7 mouse cellular contexts compared by ENCODE assay signal in the genomic region with DNA sequence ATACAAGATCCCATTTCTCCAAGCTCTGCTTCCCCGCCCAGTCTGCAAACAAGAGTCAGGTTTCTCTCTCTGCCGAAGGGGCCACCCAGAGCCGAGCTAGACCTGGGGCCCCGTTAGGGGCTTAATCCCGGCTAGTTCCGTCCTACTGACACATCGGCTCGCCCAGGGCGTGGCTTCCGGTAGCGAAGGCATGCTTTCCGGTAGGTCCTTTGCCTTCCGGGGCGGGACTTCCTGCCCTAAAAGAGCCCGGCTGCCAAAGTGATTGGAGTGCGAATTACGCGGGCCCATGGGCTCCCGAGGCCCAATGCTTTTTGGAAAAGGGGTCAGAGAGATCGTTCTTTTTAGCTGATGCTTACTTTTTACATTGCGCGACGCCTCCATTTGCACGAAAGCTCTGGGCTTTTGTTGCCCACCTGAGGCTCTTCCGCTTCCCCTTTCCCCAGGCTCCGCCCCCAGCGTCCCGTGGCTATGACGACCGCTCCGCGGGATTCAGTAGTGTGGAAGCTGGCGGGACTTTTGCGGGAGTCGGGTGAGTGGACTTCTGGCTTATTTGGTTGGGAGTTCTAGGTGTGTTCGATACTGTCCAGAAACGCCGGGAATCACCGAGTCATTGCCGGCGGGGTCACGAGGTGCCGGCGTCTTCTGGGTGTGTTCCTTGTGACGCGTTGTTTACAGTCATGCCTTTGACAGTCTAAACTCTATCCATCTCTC. TPM values are rescaled to one million over a fixed set of nuclear protein-coding genes. Genes with fewer than 3 reads are reported as not detected.
DNase-seq lines count a peak whose midpoint lies in the region; ATAC-seq and TF ChIP-seq lines count a peak whose summit lies in the region.

TSS of gene Stk11ip (plus strand) at position 209 of the 711 bp plus-strand sequence.

- intact Hi-C loops in left cerebral cortex, postnatal 4 days (cut with DNase I), result no loop called here

- H3K9ac ChIP-seq in intestine, postnatal 0 days (ENCODE audit: low read depth, low read length), result peak within 1 kb of the TSS; percentile 61
- H3K9ac ChIP-seq in midbrain, embryonic 12.5 days (replicated peaks), result peak within 1 kb of the TSS; percentile 45

- H3K27ac ChIP-seq in embryonic facial prominence, embryonic 10.5 days (replicated peaks), result peak within 1 kb of the TSS; percentile 88
- peak within 1 kb of the TSS; percentile 91 for H3K27ac ChIP-seq in intestine, postnatal 0 days (ENCODE audit: low read depth, low read length)
- H3K27ac ChIP-seq in midbrain, embryonic 12.5 days (replicated peaks), result peak within 1 kb of the TSS; percentile 90
- peak within 1 kb of the TSS; percentile 61 for H3K27ac ChIP-seq in small intestine, adult 2 months (ENCODE audit: insufficient read depth, low read depth, low read length)

- no peak for TF ChIP-seq CTCF in intestine, postnatal 0 days (IDR thresholded peaks at IDR 0.05; ENCODE audit: low read depth)
- TF ChIP-seq CTCF in small intestine, adult 2 months (IDR thresholded peaks at IDR 0.05; ENCODE audit: extremely low read depth, insufficient read length, insufficient replicate concordance, low read depth, low read length), result no peak

- under 1% methylated on average over 46 of the region's 46 CpGs for WGBS in embryonic facial prominence, embryonic 10.5 days
- under 1% methylated on average over 46 of the region's 46 CpGs for WGBS in intestine, postnatal 0 days
- under 1% methylated on average over 46 of the region's 46 CpGs for WGBS in midbrain, embryonic 12.5 days
- under 1% methylated on average over 46 of the region's 46 CpGs for WGBS in small intestine, adult 2 months

- ATAC-seq in intestine, postnatal 0 days, result peak; percentile 98
- ATAC-seq in midbrain, embryonic 12.5 days (ENCODE audit: low FRiP score, low read depth), result peak; percentile 98

- peaks cover 19% of the 10 kb centered on the region for H3K36me3 ChIP-seq in embryonic facial prominence, embryonic 10.5 days (replicated peaks)
- peaks cover 19% of the 10 kb centered on the region; the same call in 1 of the 2 replicates for H3K36me3 ChIP-seq in intestine, postnatal 0 days (ENCODE audit: control insufficient read depth, insufficient read depth)
- H3K36me3 ChIP-seq in midbrain, embryonic 12.5 days, result peaks cover 12% of the 10 kb centered on the region; the same call in 1 of the 2 replicates
- H3K36me3 ChIP-seq in small intestine, adult 2 months (ENCODE audit: control insufficient read depth, insufficient read depth, low read length), result no peaks in the 10 kb centered on the region

- H3K4me3 ChIP-seq in embryonic facial prominence, embryonic 10.5 days, result peak within 1 kb of the TSS; percentile 78
- H3K4me3 ChIP-seq in intestine, postnatal 0 days (ENCODE audit: low read depth, low read length), result peak within 1 kb of the TSS; percentile 58
- H3K4me3 ChIP-seq in midbrain, embryonic 12.5 days, result peak within 1 kb of the TSS; percentile 61
- H3K4me3 ChIP-seq in small intestine, adult 2 months (ENCODE audit: low read depth, low read length), result peak within 1 kb of the TSS; percentile 89

- DNase-seq in adrenal gland, postnatal 10 days, result peak; percentile 95
- DNase-seq in embryonic facial prominence, embryonic 10.5 days (ENCODE audit: low spot score), result peak; percentile 95
- DNase-seq in gonadal fat pad, adult 2 months (ENCODE audit: low read depth), result peak; percentile 49
- DNase-seq in left cerebral cortex, postnatal 4 days, result peak; percentile 92

- peak; percentile 53 for TF ChIP-seq POLR2A in small intestine, adult 2 months (IDR thresholded peaks at IDR 0.05; ENCODE audit: low read depth, low read length)

- H3K27me3 ChIP-seq in embryonic facial prominence, embryonic 10.5 days (replicated peaks; ENCODE audit: low read depth, poor library complexity, severe bottlenecking), result no peaks in the 10 kb centered on the region
- no peaks in the 10 kb centered on the region for H3K27me3 ChIP-seq in intestine, postnatal 0 days (replicated peaks; ENCODE audit: control insufficient read depth, insufficient read depth, low read length)
- no peaks in the 10 kb centered on the region for H3K27me3 ChIP-seq in midbrain, embryonic 12.5 days
- no peaks in the 10 kb centered on the region for H3K27me3 ChIP-seq in small intestine, adult 2 months (ENCODE audit: control insufficient read depth, insufficient read depth, low read length)

- no peaks in the 10 kb centered on the region for H3K9me3 ChIP-seq in embryonic facial prominence, embryonic 10.5 days
- no peaks in the 10 kb centered on the region for H3K9me3 ChIP-seq in intestine, postnatal 0 days (ENCODE audit: control insufficient read depth)
- no peaks in the 10 kb centered on the region for H3K9me3 ChIP-seq in midbrain, embryonic 12.5 days

- peak within 1 kb of the TSS; percentile 70 for H3K4me2 ChIP-seq in intestine, postnatal 0 days (replicated peaks; ENCODE audit: low read depth)
- peak within 1 kb of the TSS; percentile 67 for H3K4me2 ChIP-seq in midbrain, embryonic 12.5 days (replicated peaks)

- H3K4me1 ChIP-seq in embryonic facial prominence, embryonic 10.5 days, result peaks cover 19% of the 10 kb centered on the region
- peaks cover 8% of the 10 kb centered on the region; the same call in 1 of the 2 replicates for H3K4me1 ChIP-seq in intestine, postnatal 0 days (replicated peaks; ENCODE audit: control insufficient read depth, insufficient read depth, low read length)
- H3K4me1 ChIP-seq in midbrain, embryonic 12.5 days, result peaks cover 11% of the 10 kb centered on the region
- H3K4me1 ChIP-seq in small intestine, adult 2 months (ENCODE audit: control insufficient read depth, insufficient read depth, insufficient read length, low read length), result no peaks in the 10 kb centered on the region; the same call in 1 of the 2 replicates

RNA-seq across cellular contexts. Expression of gene Stk11ip, which starts in this region (rescaled TPM):
- total RNA-seq in adrenal gland, postnatal 10 days (2021), result 10 to 100 TPM; 17.0 to 21.9 TPM
- polyA plus RNA-seq in embryonic facial prominence, embryonic 10.5 days (2016; fragmentation: Nextera tagmentation; extraction: Ambion mirVana), result 31.7 and 33.4 TPM in 2 replicates
- polyA plus RNA-seq in gonadal fat pad, adult 2 months (2012; rRNA removed), result 25.7 and 27.4 TPM in 2 replicates
- polyA plus RNA-seq in intestine, postnatal 0 days (2015; fragmentation: Nextera tagmentation; extraction: Ambion mirVana), result 9.7 and 11.2 TPM in 2 replicates
- 10 to 100 TPM; 28.0 to 33.7 TPM for total RNA-seq in left cerebral cortex, postnatal 4 days (2021)
- polyA plus RNA-seq in midbrain, embryonic 12.5 days (2016; fragmentation: Nextera tagmentation; extraction: Ambion mirVana), result 26.9 and 30.5 TPM in 2 replicates
- 13.1 and 20.5 TPM in 2 replicates for polyA plus RNA-seq in small intestine, adult 2 months (2012; rRNA removed)

Comparison
In these comparisons a context has a peak if more than half of its experiments do, and no peak if none do; other contexts are left out.
1. Peak in every context shown above with its lines: DNase-seq, ATAC-seq, H3K4me3 ChIP-seq and H3K27ac ChIP-seq.